Mouse (Mus musculus) thymus, adult 2 months (tissue): Measurements from ENCODE around the gene Dusp1. TPM values are rescaled to one million over a fixed set of nuclear protein-coding genes. Genes with fewer than 3 reads are reported as not detected.

Experiments used
- DNase-seq: peaks from one replicate; pipeline ENCODE4 v3.0.0; 2021
- H3K27ac ChIP-seq: fragments of 200-500 bp; 2 replicates; pipeline ENCODE4 v1.5.1; 2012; ENCODE audit warnings: low read length, control low read depth; ENCODE audit not compliant: control insufficient read depth, insufficient read depth
- H3K27me3 ChIP-seq: fragments of 200-500 bp; 2 replicates; pipeline ENCODE4 v1.6.1; 2012; ENCODE audit warnings: mild to moderate bottlenecking, low read length, moderate library complexity, mixed read lengths; ENCODE audit not compliant: control insufficient read depth, insufficient read depth
- H3K36me3 ChIP-seq: fragments of 200-500 bp; 2 replicates; pipeline ENCODE4 v1.6.1; 2012; ENCODE audit warnings: mild to moderate bottlenecking, low read length, moderate library complexity; ENCODE audit not compliant: control insufficient read depth, insufficient read depth
- H3K4me1 ChIP-seq: fragments of 200-500 bp; replicated peaks from 2 replicates; pipeline ENCODE4 v1.6.1; 2012; ENCODE audit warnings: low read length; ENCODE audit not compliant: control insufficient read depth, insufficient read depth
- H3K4me3 ChIP-seq: fragments of 200-500 bp; 2 replicates; pipeline ENCODE4 v1.5.1; 2012; ENCODE audit warnings: mild to moderate bottlenecking, low read length, control low read depth, moderate library complexity; ENCODE audit not compliant: control insufficient read depth, insufficient read depth
- CTCF ChIP-seq: fragments of 200-500 bp; IDR thresholded peaks from 2 replicates; pipeline ENCODE4 v1.5.1; 2012; ENCODE audit warnings: mild to moderate bottlenecking, control low read depth, low read length, moderate library complexity, borderline replicate concordance; ENCODE audit not compliant: control insufficient read depth, poor library complexity, insufficient read depth; ENCODE audit errors: extremely low read depth
- POLR2A ChIP-seq: fragments of 200-500 bp; IDR thresholded peaks from 2 replicates; pipeline ENCODE4 v1.6.1; 2012; ENCODE audit warnings: mild to moderate bottlenecking, low read length, control low read depth, moderate library complexity; ENCODE audit not compliant: control insufficient read depth, poor library complexity, insufficient read depth; ENCODE audit errors: extremely low read depth
- WGBS: fragments of 180-500 bp; shearing (Covaris S2); methylation state at CpG from one replicate; pipeline ENCODE4 v1.1.7; 2018; 5-methylcytosine and 5-hydroxymethylcytosine counted together
- polyA plus RNA-seq: library from polyadenylated mRNA; depleted of rRNA; stranded (reverse); fragments of >200 nt; gene quantifications from 2 replicates; pipeline ENCODE4 v1.2.3, GENCODE M21; 2012

The Dusp1 gene
- polyA plus RNA-seq, 1 experiment = 59.3 TPM

- no peak overlapping the region for H3K27ac ChIP-seq
- 89% methylated on average over 8 of the region's 8 CpGs for WGBS
- TF ChIP-seq POLR2A (no peak), CTCF (no peak)
- peaks cover 26% of the 10 kb centered on the region for H3K4me1 ChIP-seq
- DNase-seq = no peak
- no peaks in the 10 kb centered on the region for H3K36me3 ChIP-seq
- no peak overlapping the region for H3K4me3 ChIP-seq
- H3K27me3 ChIP-seq = no peaks in the 10 kb centered on the region
Observed at GRCm38 (mm10) chr17:26567142-26567817, 5.4 kb upstream of the Dusp1 start.

GRCm38 (mm10) chr17:26564439-26564838 lies 2.5 kb upstream of the Dusp1 start:
- Histone ChIP-seq H3K36me3 (no peaks in the 10 kb centered on the region), H3K27me3 (no peaks in the 10 kb centered on the region), H3K4me1 (peaks cover 22% of the 10 kb centered on the region), H3K4me3 (no peak overlapping the region), H3K27ac (no peak overlapping the region)
- DNase-seq = no peak
- WGBS = 94% methylated on average over 9 of the region's 9 CpGs
- TF ChIP-seq CTCF = no peak
- TF ChIP-seq POLR2A = no peak

- Histone ChIP-seq H3K27me3 (no peaks in the 10 kb centered on the region), H3K36me3 (no peaks in the 10 kb centered on the region), H3K4me1 (peaks cover 22% of the 10 kb centered on the region), H3K27ac (no peak overlapping the region), H3K4me3 (no peak overlapping the region)
- DNase-seq = no peak
- TF ChIP-seq POLR2A (no peak), CTCF (no peak)
- 96% methylated on average over 6 of the region's 6 CpGs for WGBS
Observed at GRCm38 (mm10) chr17:26563476-26563875, 1.5 kb upstream of the Dusp1 start.

- 68% methylated on average over 4 of the region's 4 CpGs for WGBS
Observed at GRCm38 (mm10) chr17:26562292-26562691, 364 bp upstream of the Dusp1 start.

GRCm38 (mm10) chr17:26561290-26561640 lies 663 bp downstream of the Dusp1 start, which contains the start of gene Ergic1:
Gene Ergic1, plus strand, starts transcription at chr17:26561489.
- peak; percentile 87 for DNase-seq
- WGBS = under 1% methylated on average over 35 of the region's 36 CpGs
- H3K36me3 ChIP-seq = no peaks in the 10 kb centered on the region
- H3K27ac ChIP-seq = peak within 1 kb of the TSS; percentile 27; the same call in 1 of the 2 replicates
- peak within 1 kb of the TSS; percentile 62 for H3K4me3 ChIP-seq
- no peaks in the 10 kb centered on the region for H3K27me3 ChIP-seq
- H3K4me1 ChIP-seq = peaks cover 22% of the 10 kb centered on the region
- TF ChIP-seq POLR2A (peak; percentile 35; the same call in 1 of the 2 replicates), CTCF (no peak)

More at GRCm38 (mm10) chr17:26562292-26562691, 364 bp upstream of the Dusp1 start:
- Histone ChIP-seq H3K4me3 (peak overlapping the region; percentile 62), H3K27me3 (no peaks in the 10 kb centered on the region), H3K36me3 (no peaks in the 10 kb centered on the region), H3K4me1 (peaks cover 22% of the 10 kb centered on the region), H3K27ac (peak overlapping the region; percentile 7; the same call in 1 of the 2 replicates)
- DNase-seq = no peak
- TF ChIP-seq POLR2A = no peak
- no peak for TF ChIP-seq CTCF

GRCm38 (mm10) chr17:26560526-26561289 lies 1.2 kb downstream of the Dusp1 start:
- peak; percentile 12 for DNase-seq
- WGBS = 21% methylated on average over 9 of the region's 9 CpGs
- no peak for TF ChIP-seq POLR2A

More at GRCm38 (mm10) chr17:26560526-26561289, 1.2 kb downstream of the Dusp1 start:
- Histone ChIP-seq H3K36me3 (no peaks in the 10 kb centered on the region), H3K4me1 (peaks cover 22% of the 10 kb centered on the region), H3K4me3 (peak overlapping the region; percentile 62), H3K27ac (peak overlapping the region; percentile 27; the same call in 1 of the 2 replicates), H3K27me3 (no peaks in the 10 kb centered on the region)
